Mouse (Mus musculus): ENCODE data around the gene Cd44. TPM values are rescaled to one million over a fixed set of nuclear protein-coding genes. Genes with fewer than 3 reads are reported as not detected.
A peak's percentile ranks its signal among the peaks of the same experiment; 100 is the strongest.

Cd44 gene
- polyA plus RNA-seq, 1 experiment from 2014 or later, result 25.9 TPM

DNA sequence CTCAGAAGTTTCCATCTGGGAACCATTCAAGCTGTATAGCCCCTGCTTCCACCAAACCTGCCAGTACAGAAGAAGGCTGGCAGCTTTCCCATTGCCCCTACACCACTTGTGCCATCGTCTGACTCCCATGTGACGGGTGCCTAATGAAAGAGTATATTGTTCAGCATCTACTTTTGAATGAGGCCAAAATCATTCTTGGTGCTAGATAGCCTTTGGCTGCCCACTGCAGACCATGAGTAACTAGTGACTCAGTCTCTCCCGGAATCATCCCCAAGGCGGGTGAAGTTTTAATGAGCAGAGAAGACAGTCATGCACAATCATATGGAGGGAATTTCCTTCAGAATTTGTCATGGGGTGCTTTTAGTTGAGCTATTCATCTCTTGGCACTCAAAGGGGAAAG, 28.3 kb downstream of the Cd44 start:
- H3K4me1 ChIP-seq (replicated peaks; ENCODE audit: control insufficient read depth, insufficient read depth, low read length), result peaks cover 51% of the 10 kb centered on the region
- DNase-seq (ENCODE audit: low spot score), result no peak
- no peaks in the 10 kb centered on the region for H3K9me3 ChIP-seq (ENCODE audit: control insufficient read depth, low read length)
- no peak overlapping the region for H3K4me3 ChIP-seq (ENCODE audit: low read depth, low read length)
- H3K27me3 ChIP-seq (replicated peaks; ENCODE audit: control insufficient read depth, insufficient read depth, low read length), result no peaks in the 10 kb centered on the region
- 91% methylated on average over 4 of the region's 4 CpGs for WGBS
- H3K36me3 ChIP-seq (ENCODE audit: control insufficient read depth, insufficient read depth, low read length), result no peaks in the 10 kb centered on the region
- H3K9ac ChIP-seq (ENCODE audit: low read depth, low read length), result no peak overlapping the region
- no peak for ATAC-seq (replicated peaks; ENCODE audit: low FRiP score)
- no peak overlapping the region for H3K4me2 ChIP-seq
- H3K27ac ChIP-seq (ENCODE audit: low read depth, low read length), result no peak overlapping the region

DNA sequence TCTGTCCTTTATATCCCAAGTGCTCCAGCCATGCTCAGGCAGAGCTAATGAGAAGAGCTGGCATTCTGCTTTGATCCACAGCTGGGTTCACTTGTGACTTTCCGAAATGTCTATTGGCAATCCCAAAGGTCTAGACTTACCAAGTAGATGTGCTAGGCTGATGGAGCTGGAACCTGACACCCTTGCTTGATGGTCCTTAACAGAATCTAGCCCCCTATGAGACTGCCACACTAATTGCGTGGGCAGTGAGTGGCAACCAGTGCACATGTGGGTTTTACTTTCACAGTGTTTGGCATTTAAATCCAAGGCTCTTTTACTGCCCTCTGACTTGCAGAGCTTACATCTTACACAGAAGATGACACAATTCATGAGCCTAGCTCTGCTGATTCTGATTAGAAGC, 29.0 kb downstream of the Cd44 start:
- H3K9me3 ChIP-seq (ENCODE audit: control insufficient read depth, low read length), result no peaks in the 10 kb centered on the region
- peaks cover 48% of the 10 kb centered on the region for H3K4me1 ChIP-seq (replicated peaks; ENCODE audit: control insufficient read depth, insufficient read depth, low read length)
- no peak overlapping the region for H3K27ac ChIP-seq (ENCODE audit: low read depth, low read length)
- ATAC-seq (replicated peaks; ENCODE audit: low FRiP score) (no peak), DNase-seq (ENCODE audit: low spot score) (no peak)
- no peak overlapping the region for H3K9ac ChIP-seq (ENCODE audit: low read depth, low read length)
- H3K4me2 ChIP-seq, result no peak overlapping the region
- no peaks in the 10 kb centered on the region for H3K27me3 ChIP-seq (replicated peaks; ENCODE audit: control insufficient read depth, insufficient read depth, low read length)
- no peaks in the 10 kb centered on the region for H3K36me3 ChIP-seq (ENCODE audit: control insufficient read depth, insufficient read depth, low read length)
- H3K4me3 ChIP-seq (ENCODE audit: low read depth, low read length), result no peak overlapping the region
- 77% methylated on average over 2 of the region's 2 CpGs for WGBS

DNA sequence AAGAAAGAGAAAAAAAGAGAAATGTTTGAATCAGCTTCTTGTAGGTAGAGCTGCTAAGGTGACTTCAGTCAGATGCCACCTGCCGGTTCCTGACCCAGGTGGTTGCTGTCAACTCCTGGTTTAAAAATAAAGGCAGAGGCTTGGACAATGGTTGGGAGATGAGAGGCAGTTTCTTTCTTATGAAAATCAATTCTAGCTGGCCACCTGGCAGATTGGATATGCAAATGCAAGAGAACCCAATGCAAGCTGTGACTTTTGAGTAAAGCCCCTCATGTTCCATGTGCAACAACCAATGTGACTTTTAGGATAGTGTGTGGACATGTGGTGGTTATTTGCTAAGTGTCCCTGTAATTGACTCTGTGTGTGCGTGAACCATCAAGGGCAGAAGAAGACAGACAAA, 33.0 kb downstream of the Cd44 start:
- ATAC-seq (replicated peaks; ENCODE audit: low FRiP score) (no peak), DNase-seq (ENCODE audit: low spot score) (no peak)
- 75% methylated on average over 2 of the region's 2 CpGs for WGBS
- peak overlapping the region; percentile 40 for H3K4me2 ChIP-seq
- H3K4me1 ChIP-seq (replicated peaks; ENCODE audit: control insufficient read depth, insufficient read depth, low read length), result peaks cover 51% of the 10 kb centered on the region
- no peaks in the 10 kb centered on the region; the same call in 1 of the 2 replicates for H3K36me3 ChIP-seq (ENCODE audit: control insufficient read depth, insufficient read depth, low read length)
- no peaks in the 10 kb centered on the region for H3K9me3 ChIP-seq (ENCODE audit: control insufficient read depth, low read length)
- no peak overlapping the region for H3K4me3 ChIP-seq (ENCODE audit: low read depth, low read length)
- H3K9ac ChIP-seq (ENCODE audit: low read depth, low read length), result no peak overlapping the region
- no peaks in the 10 kb centered on the region for H3K27me3 ChIP-seq (replicated peaks; ENCODE audit: control insufficient read depth, insufficient read depth, low read length)
- H3K27ac ChIP-seq (ENCODE audit: low read depth, low read length), result no peak overlapping the region; the same call in 1 of the 2 replicates

DNA sequence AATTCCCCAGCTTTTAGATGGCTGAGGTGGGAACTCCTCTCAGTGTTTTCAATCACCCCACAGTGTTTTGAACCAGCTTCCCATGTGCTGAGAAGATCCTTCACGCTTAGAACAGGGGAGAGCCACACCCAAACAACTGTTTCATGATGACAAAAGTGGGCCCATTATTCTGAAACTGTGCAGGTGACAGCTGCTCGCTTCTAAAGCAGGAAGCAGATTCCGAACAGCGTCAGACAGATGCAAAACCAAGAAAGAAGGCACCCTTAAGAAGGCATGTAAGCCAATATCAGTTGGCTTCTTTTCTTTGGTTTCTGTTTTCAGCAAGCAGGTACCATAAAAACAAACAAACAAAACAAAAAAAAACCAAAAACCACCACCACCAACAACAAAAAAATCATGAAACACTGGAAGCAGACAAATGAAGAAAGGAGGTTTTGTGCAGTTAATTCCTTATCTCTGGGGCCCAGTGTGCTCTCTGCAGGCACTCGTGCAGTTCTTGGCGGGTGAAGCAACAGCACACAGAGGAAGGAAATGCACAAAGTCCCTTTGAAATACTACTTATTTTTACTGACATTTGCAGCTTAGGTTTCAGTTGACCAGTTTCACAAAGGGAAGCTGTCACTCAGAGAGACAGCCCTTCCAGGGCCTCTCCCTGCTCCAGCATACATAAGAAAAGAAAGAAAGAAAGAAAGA, 33.9 kb downstream of the Cd44 start:
- Histone ChIP-seq H3K9me3 (ENCODE audit: control insufficient read depth, low read length) (no peaks in the 10 kb centered on the region), H3K4me1 (replicated peaks; ENCODE audit: control insufficient read depth, insufficient read depth, low read length) (peaks cover 51% of the 10 kb centered on the region), H3K9ac (ENCODE audit: low read depth, low read length) (peak overlapping the region; percentile 46), H3K4me3 (ENCODE audit: low read depth, low read length) (peak overlapping the region; percentile 17; the same call in 1 of the 2 replicates), H3K36me3 (ENCODE audit: control insufficient read depth, insufficient read depth, low read length) (no peaks in the 10 kb centered on the region; the same call in 1 of the 2 replicates), H3K4me2 (peak overlapping the region; percentile 61), H3K27ac (ENCODE audit: low read depth, low read length) (peak overlapping the region; percentile 89), H3K27me3 (replicated peaks; ENCODE audit: control insufficient read depth, insufficient read depth, low read length) (no peaks in the 10 kb centered on the region)
- DNase-seq (ENCODE audit: low spot score), result no peak
- ATAC-seq (replicated peaks; ENCODE audit: low FRiP score), result peak; percentile 72
- 29% methylated on average over 6 of the region's 6 CpGs for WGBS

DNA sequence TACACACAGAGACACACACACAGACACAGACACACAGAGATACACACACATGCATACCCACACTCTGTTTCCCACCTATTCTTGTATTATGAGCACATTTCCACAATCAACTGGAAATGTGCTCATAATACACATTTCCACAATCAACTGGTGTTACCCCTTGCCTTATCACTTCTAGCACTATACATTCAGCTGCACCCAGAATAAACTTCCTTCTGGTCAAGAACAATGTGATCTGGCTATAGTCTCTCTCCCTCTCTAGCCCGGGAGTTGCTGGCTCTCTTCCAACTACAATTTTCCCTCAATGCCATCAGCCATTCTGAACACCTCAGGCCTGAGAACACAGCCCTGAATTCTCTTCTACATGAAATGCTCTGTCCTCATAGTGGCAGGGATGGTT, 34.9 kb downstream of the Cd44 start:
- no peak; the same call in 1 of the 2 replicates for ATAC-seq (replicated peaks; ENCODE audit: low FRiP score)
- WGBS, result 14% methylated on average over 1 of the region's 1 CpGs
- no peak for DNase-seq (ENCODE audit: low spot score)

DNA sequence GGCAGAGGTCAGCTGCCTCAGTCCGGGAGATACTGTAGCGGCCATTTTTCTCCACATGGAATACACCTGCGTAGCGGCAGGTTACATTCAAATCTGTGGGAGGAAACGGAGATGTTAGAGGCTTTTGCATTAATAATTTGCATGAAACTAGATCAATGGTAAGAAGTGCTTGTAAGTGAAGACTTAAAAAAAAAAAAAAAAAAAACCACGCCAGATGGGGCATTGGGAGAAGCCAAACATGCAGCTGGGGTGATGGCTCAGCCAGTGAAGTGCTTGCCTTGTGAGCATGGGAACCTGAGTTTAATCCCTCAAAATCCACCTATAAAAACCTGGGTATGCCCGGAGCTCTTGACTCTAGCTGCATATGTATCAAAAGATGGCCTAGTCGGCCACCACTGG, 36.1 kb downstream of the Cd44 start:
- no peak for ATAC-seq (replicated peaks; ENCODE audit: low FRiP score)
- Histone ChIP-seq H3K36me3 (ENCODE audit: control insufficient read depth, insufficient read depth, low read length) (no peaks in the 10 kb centered on the region; the same call in 1 of the 2 replicates), H3K4me3 (ENCODE audit: low read depth, low read length) (no peak overlapping the region), H3K27ac (ENCODE audit: low read depth, low read length) (no peak overlapping the region), H3K27me3 (replicated peaks; ENCODE audit: control insufficient read depth, insufficient read depth, low read length) (no peaks in the 10 kb centered on the region), H3K4me2 (no peak overlapping the region), H3K9me3 (ENCODE audit: control insufficient read depth, low read length) (no peaks in the 10 kb centered on the region), H3K4me1 (replicated peaks; ENCODE audit: control insufficient read depth, insufficient read depth, low read length) (peaks cover 34% of the 10 kb centered on the region), H3K9ac (ENCODE audit: low read depth, low read length) (no peak overlapping the region)
- 92% methylated on average over 8 of the region's 8 CpGs for WGBS
- DNase-seq (ENCODE audit: low spot score), result no peak

More for the DNA sequence above, 34.9 kb downstream of the Cd44 start:
- peaks cover 41% of the 10 kb centered on the region for H3K4me1 ChIP-seq (replicated peaks; ENCODE audit: control insufficient read depth, insufficient read depth, low read length)
- no peaks in the 10 kb centered on the region for H3K27me3 ChIP-seq (replicated peaks; ENCODE audit: control insufficient read depth, insufficient read depth, low read length)
- H3K27ac ChIP-seq (ENCODE audit: low read depth, low read length), result peak overlapping the region; percentile 89
- H3K4me3 ChIP-seq (ENCODE audit: low read depth, low read length), result no peak overlapping the region
- no peaks in the 10 kb centered on the region; the same call in 1 of the 2 replicates for H3K36me3 ChIP-seq (ENCODE audit: control insufficient read depth, insufficient read depth, low read length)
- H3K9me3 ChIP-seq (ENCODE audit: control insufficient read depth, low read length), result no peaks in the 10 kb centered on the region
- peak overlapping the region; percentile 61 for H3K4me2 ChIP-seq
- peak overlapping the region; percentile 26 for H3K9ac ChIP-seq (ENCODE audit: low read depth, low read length)

DNA sequence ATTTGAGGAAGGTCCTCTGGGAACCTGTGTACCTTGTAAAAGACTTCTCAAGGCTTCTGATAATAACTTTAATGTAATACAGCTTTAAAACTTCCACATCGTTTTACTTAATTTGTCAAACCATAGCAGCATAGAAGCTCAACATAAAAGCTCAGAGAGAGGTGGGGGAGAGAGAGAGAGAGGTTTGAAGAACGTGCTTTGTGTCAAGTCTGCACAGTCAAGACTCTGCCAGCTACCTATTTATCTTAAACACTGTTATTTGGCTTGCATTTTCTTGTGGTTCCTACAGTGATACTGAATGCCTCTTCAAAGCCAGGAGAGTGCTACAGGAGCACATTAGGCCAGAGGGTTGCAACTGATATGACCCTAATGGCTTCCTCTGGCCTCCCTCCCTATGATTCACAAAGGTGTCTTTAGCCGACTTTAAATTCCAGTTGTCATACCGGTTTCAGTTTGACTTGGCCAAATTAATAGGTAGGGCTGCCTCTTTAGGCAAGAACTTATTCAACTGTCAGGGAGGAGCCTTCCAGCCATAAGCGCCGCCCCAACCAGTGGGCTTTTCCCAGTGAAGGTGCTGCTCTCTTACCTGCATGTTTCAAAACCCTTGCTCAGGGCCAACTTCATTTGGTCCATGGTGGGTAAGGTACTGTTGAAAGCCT, 36.6 kb downstream of the Cd44 start:
- 70% methylated on average over 6 of the region's 6 CpGs for WGBS
- no peak overlapping the region for H3K9ac ChIP-seq (ENCODE audit: low read depth, low read length)
- no peaks in the 10 kb centered on the region; the same call in 1 of the 2 replicates for H3K36me3 ChIP-seq (ENCODE audit: control insufficient read depth, insufficient read depth, low read length)
- no peaks in the 10 kb centered on the region for H3K9me3 ChIP-seq (ENCODE audit: control insufficient read depth, low read length)
- no peaks in the 10 kb centered on the region for H3K27me3 ChIP-seq (replicated peaks; ENCODE audit: control insufficient read depth, insufficient read depth, low read length)
- H3K4me3 ChIP-seq (ENCODE audit: low read depth, low read length), result no peak overlapping the region
- H3K27ac ChIP-seq (ENCODE audit: low read depth, low read length), result no peak overlapping the region
- H3K4me1 ChIP-seq (replicated peaks; ENCODE audit: control insufficient read depth, insufficient read depth, low read length), result peaks cover 34% of the 10 kb centered on the region
- H3K4me2 ChIP-seq, result no peak overlapping the region
- DNase-seq (ENCODE audit: low spot score) (no peak), ATAC-seq (replicated peaks; ENCODE audit: low FRiP score) (peak; percentile 34; the same call in 1 of the 2 replicates)

DNA sequence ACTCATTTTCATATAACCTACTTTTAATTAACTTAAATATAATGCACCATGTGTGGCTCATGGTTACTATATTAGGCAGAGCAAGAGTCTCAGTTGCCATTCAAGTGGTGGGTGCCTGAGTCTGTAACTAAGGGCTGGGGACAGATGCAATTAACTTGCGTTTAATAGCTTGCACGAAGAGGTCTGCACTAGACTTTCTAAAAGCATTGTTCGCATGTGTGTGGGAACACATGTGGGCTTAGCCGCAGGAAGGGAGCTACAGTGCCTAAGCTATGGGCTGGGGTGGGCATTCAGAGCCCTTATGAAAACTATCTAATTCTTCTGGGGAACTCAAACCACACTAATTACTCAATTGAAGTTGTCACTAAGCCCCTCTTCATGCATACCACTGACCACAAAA, 37.4 kb downstream of the Cd44 start:
- H3K27ac ChIP-seq (ENCODE audit: low read depth, low read length), result no peak overlapping the region
- no peak overlapping the region for H3K4me2 ChIP-seq
- H3K9ac ChIP-seq (ENCODE audit: low read depth, low read length), result no peak overlapping the region
- H3K4me3 ChIP-seq (ENCODE audit: low read depth, low read length), result no peak overlapping the region
- H3K4me1 ChIP-seq (replicated peaks; ENCODE audit: control insufficient read depth, insufficient read depth, low read length), result peaks cover 28% of the 10 kb centered on the region
- ATAC-seq (replicated peaks; ENCODE audit: low FRiP score) (no peak), DNase-seq (ENCODE audit: low spot score) (no peak)
- no peaks in the 10 kb centered on the region for H3K27me3 ChIP-seq (replicated peaks; ENCODE audit: control insufficient read depth, insufficient read depth, low read length)
- WGBS, result 91% methylated on average over 4 of the region's 4 CpGs
- H3K36me3 ChIP-seq (ENCODE audit: control insufficient read depth, insufficient read depth, low read length), result no peaks in the 10 kb centered on the region; the same call in 1 of the 2 replicates
- H3K9me3 ChIP-seq (ENCODE audit: control insufficient read depth, low read length), result no peaks in the 10 kb centered on the region

Data from liver, embryonic 11.5 days (tissue).